Mouse (Mus musculus) testis, adult 2 months (tissue): ENCODE data around the gene Tmem132d.

Source experiments
- CTCF ChIP-seq: fragments of 200-500 bp; IDR thresholded peaks from 2 replicates; pipeline ENCODE4 v1.5.1; 2012; ENCODE audit warnings: low read depth, mild to moderate bottlenecking, inconsistent platforms, low read length, moderate library complexity; ENCODE audit not compliant: control insufficient read depth, insufficient read depth, insufficient replicate concordance
- POLR2A ChIP-seq: fragments of 200-500 bp; IDR thresholded peaks from 2 replicates; pipeline ENCODE4 v1.6.1; 2012; ENCODE audit warnings: low read depth, mild to moderate bottlenecking, inconsistent platforms, low read length, moderate library complexity; ENCODE audit not compliant: control insufficient read depth

- TF ChIP-seq CTCF, result no peak
- no peak for TF ChIP-seq POLR2A
Measured at GRCm38 (mm10) chr5:128438078-128438477, 5.2 kb upstream of the Tmem132d start.
